Mouse (Mus musculus) neural tube, embryonic 14.5 days (tissue): ENCODE data around the gene Trove2. TPM values are rescaled to one million over a fixed set of nuclear protein-coding genes. Genes with fewer than 3 reads are reported as not detected.

ENCODE experiments used
- ATAC-seq: fragments of 200-750 bp; cut with Nextera tagmentation; 2 replicates; pipeline ENCODE4 v1.8.0; 2017; ENCODE audit warnings: low read depth, mild to moderate bottlenecking, moderate TSS enrichment, moderate library complexity
- H3K27ac ChIP-seq: fragments of 300-500 bp; sonication (generic); 2 replicates; pipeline ENCODE4 v1.5.1; 2014; ENCODE audit warnings: low read depth, mild to moderate bottlenecking, control low read depth, low read length, moderate library complexity, mixed read lengths
- H3K27me3 ChIP-seq: fragments of 300-500 bp; sonication (generic); 2 replicates; pipeline ENCODE4 v1.6.1; 2014; ENCODE audit warnings: low read length; ENCODE audit not compliant: control insufficient read depth, insufficient read depth
- H3K36me3 ChIP-seq: fragments of 300-500 bp; sonication (generic); 2 replicates; pipeline ENCODE4 v1.6.1; 2014; ENCODE audit warnings: low read length, mixed read lengths; ENCODE audit not compliant: control insufficient read depth, insufficient read depth
- H3K4me1 ChIP-seq: fragments of 300-500 bp; sonication (generic); 2 replicates; pipeline ENCODE4 v1.6.1; 2014; ENCODE audit warnings: low read length; ENCODE audit not compliant: control insufficient read depth, insufficient read depth
- H3K4me2 ChIP-seq: fragments of 300-500 bp; sonication (generic); 2 replicates; pipeline ENCODE4 v1.6.1; 2014; ENCODE audit warnings: mild to moderate bottlenecking, low read depth, low read length, control low read depth
- H3K4me3 ChIP-seq: fragments of 300-500 bp; sonication (generic); 2 replicates; pipeline ENCODE4 v1.5.1; 2014; ENCODE audit warnings: low read depth, low read length, control low read depth, mixed read lengths
- H3K9ac ChIP-seq: fragments of 300-500 bp; sonication (generic); replicated peaks from 2 replicates; pipeline ENCODE4 v1.6.1; 2014; ENCODE audit warnings: low read depth, mild to moderate bottlenecking, control low read depth, low read length, mixed read lengths
- H3K9me3 ChIP-seq: fragments of 300-500 bp; sonication (generic); 2 replicates; pipeline ENCODE4 v1.6.1; 2016; ENCODE audit warnings: low read length; ENCODE audit not compliant: control insufficient read depth
- WGBS: fragments of 180-500 bp; shearing (Covaris S2); extraction: QIAGEN DNeasy Blood & Tissue Kit; methylation state at CpG from one replicate; pipeline ENCODE4 v1.1.7; 2014; 5-methylcytosine and 5-hydroxymethylcytosine counted together
- polyA plus RNA-seq: library from polyadenylated mRNA; unstranded; fragments of >200 nt; fragmentation: Nextera tagmentation; extraction: Ambion mirVana; gene quantifications from 2 replicates; pipeline ENCODE4 v1.2.1, GENCODE M21; 2014

The Trove2 gene
- 25.4 and 33.9 TPM in 2 replicates for polyA plus RNA-seq

- under 1% methylated on average over 79 of the region's 84 CpGs for WGBS
- ATAC-seq: peak; percentile 95
- H3K9me3 ChIP-seq: no peaks in the 10 kb centered on the region
- peak within 1 kb of the TSS; percentile 92 for H3K4me3 ChIP-seq
- peak within 1 kb of the TSS; percentile 78 for H3K9ac ChIP-seq
- no peaks in the 10 kb centered on the region for H3K36me3 ChIP-seq
- peak within 1 kb of the TSS; percentile 81 for H3K27ac ChIP-seq
- peak within 1 kb of the TSS; percentile 92 for H3K4me2 ChIP-seq
- H3K27me3 ChIP-seq: no peaks in the 10 kb centered on the region
- H3K4me1 ChIP-seq: peaks cover 25% of the 10 kb centered on the region
These were observed at the start of gene Trove2, which contains the start of gene Uchl5 for GRCm38 (mm10) chr1:143776446-143777411. Gene Trove2 (minus strand): TSS chr1:143777068. Gene Uchl5 (plus strand): TSS chr1:143777272.

GRCm38 (mm10) chr1:143822677-143823076 is 45.8 kb upstream of the Trove2 start:
- Histone ChIP-seq H3K4me1 (no peaks in the 10 kb centered on the region), H3K4me2 (no peak overlapping the region), H3K36me3 (no peaks in the 10 kb centered on the region), H3K9ac (no peak overlapping the region), H3K27me3 (no peaks in the 10 kb centered on the region), H3K9me3 (no peaks in the 10 kb centered on the region), H3K4me3 (no peak overlapping the region), H3K27ac (no peak overlapping the region)
- no peak for ATAC-seq
- 94% methylated on average over 3 of the region's 3 CpGs for WGBS

- H3K4me1 ChIP-seq: no peaks in the 10 kb centered on the region
- no peak overlapping the region for H3K27ac ChIP-seq
- no peaks in the 10 kb centered on the region for H3K27me3 ChIP-seq
- 57% methylated on average over 2 of the region's 2 CpGs for WGBS
- H3K36me3 ChIP-seq: no peaks in the 10 kb centered on the region
- ATAC-seq: peak; percentile 60; the same call in 1 of the 2 replicates
- no peaks in the 10 kb centered on the region for H3K9me3 ChIP-seq
- H3K4me3 ChIP-seq: no peak overlapping the region
- no peak overlapping the region for H3K9ac ChIP-seq
- H3K4me2 ChIP-seq: no peak overlapping the region
These were observed 43.4 kb upstream of the Trove2 start for GRCm38 (mm10) chr1:143820096-143820877.

- H3K4me3 ChIP-seq: no peak overlapping the region
- H3K9me3 ChIP-seq: no peaks in the 10 kb centered on the region
- no peak overlapping the region for H3K27ac ChIP-seq
- WGBS: 49% methylated on average over 7 of the region's 7 CpGs
- H3K27me3 ChIP-seq: no peaks in the 10 kb centered on the region
- H3K36me3 ChIP-seq: no peaks in the 10 kb centered on the region
- peak; percentile 92 for ATAC-seq
- H3K4me2 ChIP-seq: no peak overlapping the region
- no peaks in the 10 kb centered on the region for H3K4me1 ChIP-seq
- H3K9ac ChIP-seq: no peak overlapping the region
These were observed 37.0 kb upstream of the Trove2 start for GRCm38 (mm10) chr1:143813676-143814360.

- H3K4me1 ChIP-seq: no peaks in the 10 kb centered on the region
- WGBS: 73% methylated on average over 6 of the region's 6 CpGs
- no peak for ATAC-seq
- H3K36me3 ChIP-seq: no peaks in the 10 kb centered on the region
- H3K9ac ChIP-seq: no peak overlapping the region
- no peaks in the 10 kb centered on the region for H3K27me3 ChIP-seq
- no peaks in the 10 kb centered on the region for H3K9me3 ChIP-seq
- no peak overlapping the region for H3K4me3 ChIP-seq
- H3K27ac ChIP-seq: no peak overlapping the region
- no peak overlapping the region for H3K4me2 ChIP-seq
These were observed 32.2 kb upstream of the Trove2 start for GRCm38 (mm10) chr1:143809062-143809461.

GRCm38 (mm10) chr1:143803537-143803936 is 26.7 kb upstream of the Trove2 start:
- Histone ChIP-seq H3K9me3 (no peaks in the 10 kb centered on the region), H3K27ac (no peak overlapping the region), H3K4me2 (no peak overlapping the region), H3K4me3 (no peak overlapping the region), H3K27me3 (no peaks in the 10 kb centered on the region), H3K36me3 (no peaks in the 10 kb centered on the region), H3K4me1 (no peaks in the 10 kb centered on the region), H3K9ac (no peak overlapping the region)
- ATAC-seq: peak; percentile 90; the same call in 1 of the 2 replicates
- WGBS: 45% methylated on average over 4 of the region's 4 CpGs

GRCm38 (mm10) chr1:143788584-143789227 is 11.8 kb upstream of the Trove2 start:
- Histone ChIP-seq H3K4me3 (no peak overlapping the region), H3K27me3 (no peaks in the 10 kb centered on the region), H3K9ac (no peak overlapping the region), H3K4me1 (no peaks in the 10 kb centered on the region), H3K9me3 (no peaks in the 10 kb centered on the region), H3K4me2 (no peak overlapping the region), H3K36me3 (no peaks in the 10 kb centered on the region), H3K27ac (no peak overlapping the region)
- no peak for ATAC-seq
- 77% methylated on average over 2 of the region's 2 CpGs for WGBS

- Histone ChIP-seq H3K4me1 (peaks cover 25% of the 10 kb centered on the region), H3K36me3 (no peaks in the 10 kb centered on the region), H3K27ac (peak overlapping the region; percentile 79), H3K4me2 (peak overlapping the region; percentile 92), H3K4me3 (peak overlapping the region; percentile 92), H3K27me3 (no peaks in the 10 kb centered on the region), H3K9me3 (no peaks in the 10 kb centered on the region), H3K9ac (peak overlapping the region; percentile 70)
- WGBS: under 1% methylated on average over 29 of the region's 39 CpGs
- ATAC-seq: peak; percentile 61
These were observed 820 bp upstream of the Trove2 start for GRCm38 (mm10) chr1:143777558-143778218.
